Mouse (Mus musculus) heart, postnatal 10 days (tissue): ENCODE data around the gene Rbfox2. TPM values are rescaled to one million over a fixed set of nuclear protein-coding genes. Genes with fewer than 3 reads are reported as not detected.
A peak's percentile ranks its signal among the peaks of the same experiment; 100 is the strongest.

Source experiments
- DNase-seq, 2 experiments: peaks; one replicate each; pipeline ENCODE4 v3.0.0; 2021
- intact Hi-C: fragments of 180-260 bp; cut with DNase I; formaldehyde crosslinking; loops from one replicate; pipeline ENCODE4 v1.15.1; 2025
- total RNA-seq, 2 experiments: library from RNA; stranded (reverse); gene quantifications; 2 replicates each; pipeline ENCODE4 v1.2.3; 2021

The Rbfox2 gene
- total RNA-seq, 2 experiments from 2014 or later = 134 to 153 TPM

- DNase-seq = no peak
- intact Hi-C loops = no loop called here
Observed at GRCm38 (mm10) chr15:77206996-77207395, 99.8 kb downstream of the Rbfox2 start.

- intact Hi-C loops = no loop called here
- no peak for DNase-seq
Observed at GRCm38 (mm10) chr15:77204951-77205350, 101.9 kb downstream of the Rbfox2 start.

- peak; percentile 59 to 71 for DNase-seq
- intact Hi-C loops = no loop called here
Observed at GRCm38 (mm10) chr15:77203255-77203981, 103.4 kb downstream of the Rbfox2 start.

GRCm38 (mm10) chr15:77202881-77203254, 103.9 kb downstream of the Rbfox2 start:
- intact Hi-C loops = no loop called here
- DNase-seq = no peak

- peak; percentile 83 to 85 for DNase-seq
- intact Hi-C loops = no loop called here
Observed at GRCm38 (mm10) chr15:77202223-77202622, 104.6 kb downstream of the Rbfox2 start.

GRCm38 (mm10) chr15:77196827-77197226, 110.0 kb downstream of the Rbfox2 start:
- intact Hi-C loops = no loop called here
- DNase-seq = peak; percentile 75 to 76

- intact Hi-C loops = no loop called here
Observed at GRCm38 (mm10) chr15:77196001-77196400, 110.8 kb downstream of the Rbfox2 start.

GRCm38 (mm10) chr15:77192154-77192935, 114.5 kb downstream of the Rbfox2 start:
- intact Hi-C loops = no loop called here
- DNase-seq = peak; percentile 35 to 41

More at GRCm38 (mm10) chr15:77196001-77196400, 110.8 kb downstream of the Rbfox2 start:
- no peak for DNase-seq

- no peak for DNase-seq
- intact Hi-C loops = no loop called here
Observed at GRCm38 (mm10) chr15:77186096-77186495, 120.7 kb downstream of the Rbfox2 start.

GRCm38 (mm10) chr15:77185614-77186013, 121.2 kb downstream of the Rbfox2 start:
- peak; percentile 60 to 70 for DNase-seq

GRCm38 (mm10) chr15:77182800-77183199, 124.0 kb downstream of the Rbfox2 start:
- intact Hi-C loops = no loop called here
- peak; percentile 45 to 56 for DNase-seq

More at GRCm38 (mm10) chr15:77185614-77186013, 121.2 kb downstream of the Rbfox2 start:
- intact Hi-C loops = no loop called here

GRCm38 (mm10) chr15:77174018-77174417, 132.8 kb downstream of the Rbfox2 start:
- DNase-seq = no peak

GRCm38 (mm10) chr15:77172414-77172813, 134.4 kb downstream of the Rbfox2 start:
- no peak for DNase-seq

More at GRCm38 (mm10) chr15:77174018-77174417, 132.8 kb downstream of the Rbfox2 start:
- intact Hi-C loops = no loop called here

GRCm38 (mm10) chr15:77168781-77169180, 138.0 kb downstream of the Rbfox2 start:
- intact Hi-C loops = no loop called here

More at GRCm38 (mm10) chr15:77172414-77172813, 134.4 kb downstream of the Rbfox2 start:
- intact Hi-C loops = no loop called here

GRCm38 (mm10) chr15:77166225-77166732, 140.5 kb downstream of the Rbfox2 start:
- no peak for DNase-seq
- intact Hi-C loops = no loop called here

More at GRCm38 (mm10) chr15:77168781-77169180, 138.0 kb downstream of the Rbfox2 start:
- DNase-seq = no peak

GRCm38 (mm10) chr15:77163336-77163735, 143.5 kb downstream of the Rbfox2 start:
- DNase-seq = peak in 1 of 2 experiments; percentile 40
- intact Hi-C loops = no loop called here

GRCm38 (mm10) chr15:77162931-77163330, 143.9 kb downstream of the Rbfox2 start:
- intact Hi-C loops = no loop called here
- no peak for DNase-seq

GRCm38 (mm10) chr15:77161382-77161781, 145.4 kb downstream of the Rbfox2 start:
- intact Hi-C loops = no loop called here
- DNase-seq = peak; percentile 46 to 50

- no peak for DNase-seq
- intact Hi-C loops = no loop called here
Observed at GRCm38 (mm10) chr15:77160848-77161247, 146.0 kb downstream of the Rbfox2 start.

GRCm38 (mm10) chr15:77156525-77156924, 150.3 kb downstream of the Rbfox2 start:
- intact Hi-C loops = no loop called here
- DNase-seq = peak; percentile 81 to 83

GRCm38 (mm10) chr15:77154248-77154785, 152.5 kb downstream of the Rbfox2 start:
- no peak for DNase-seq
- intact Hi-C loops = loop anchor here (5.0 kb wide), 2 partner anchors 117 to 203 kb away; no protein-coding TSS in a partner anchor
